Mouse (Mus musculus) hindbrain, embryonic 15.5 days (tissue): ENCODE results near the gene Scpep1. TPM values are rescaled to one million over a fixed set of nuclear protein-coding genes. Genes with fewer than 3 reads are reported as not detected.

Experiments
- ATAC-seq: fragments of 200-750 bp; cut with Nextera tagmentation; 2 replicates; pipeline ENCODE4 v1.8.0; 2017; ENCODE audit warnings: low read depth, moderate number of reproducible peaks, moderate TSS enrichment; ENCODE audit not compliant: low FRiP score
- H3K27ac ChIP-seq: fragments of 300-500 bp; sonication (generic); replicated peaks from 2 replicates; pipeline ENCODE4 v1.5.1; 2015; ENCODE audit warnings: mild to moderate bottlenecking, inconsistent platforms
- H3K27me3 ChIP-seq: fragments of 300-500 bp; sonication (generic); 2 replicates; pipeline ENCODE4 v1.6.1; 2015; ENCODE audit warnings: control low read depth, inconsistent platforms
- H3K36me3 ChIP-seq: fragments of 300-500 bp; sonication (generic); 2 replicates; pipeline ENCODE4 v1.6.1; 2015; ENCODE audit warnings: control low read depth, inconsistent platforms
- H3K4me1 ChIP-seq: fragments of 300-500 bp; sonication (generic); replicated peaks from 2 replicates; pipeline ENCODE4 v1.6.1; 2015; ENCODE audit warnings: control low read depth, inconsistent platforms
- H3K4me2 ChIP-seq: fragments of 300-500 bp; sonication (generic); 2 replicates; pipeline ENCODE4 v1.6.1; 2015; ENCODE audit warnings: moderate library complexity, mild to moderate bottlenecking, inconsistent platforms
- H3K4me3 ChIP-seq: fragments of 300-500 bp; sonication (generic); 2 replicates; pipeline ENCODE4 v1.5.1; 2015; ENCODE audit warnings: mild to moderate bottlenecking, inconsistent platforms
- H3K9ac ChIP-seq: fragments of 300-500 bp; sonication (generic); 2 replicates; pipeline ENCODE4 v1.6.1; 2015; ENCODE audit warnings: inconsistent platforms
- H3K9me3 ChIP-seq: fragments of 300-500 bp; sonication (generic); 2 replicates; pipeline ENCODE4 v1.6.1; 2016; ENCODE audit warnings: control low read depth, inconsistent platforms
- WGBS: fragments of 180-500 bp; shearing (Covaris S2); methylation state at CpG from one replicate; pipeline ENCODE4 v1.1.7; 2015; 5-methylcytosine and 5-hydroxymethylcytosine counted together
- polyA plus RNA-seq: library from polyadenylated mRNA; unstranded; fragments of >200 nt; fragmentation: Nextera tagmentation; extraction: Ambion mirVana; gene quantifications from 2 replicates; pipeline ENCODE4 v1.2.1, GENCODE M21; 2015

The Scpep1 gene
- polyA plus RNA-seq, 1 experiment from 2014 or later = 33.6 TPM

DNA sequence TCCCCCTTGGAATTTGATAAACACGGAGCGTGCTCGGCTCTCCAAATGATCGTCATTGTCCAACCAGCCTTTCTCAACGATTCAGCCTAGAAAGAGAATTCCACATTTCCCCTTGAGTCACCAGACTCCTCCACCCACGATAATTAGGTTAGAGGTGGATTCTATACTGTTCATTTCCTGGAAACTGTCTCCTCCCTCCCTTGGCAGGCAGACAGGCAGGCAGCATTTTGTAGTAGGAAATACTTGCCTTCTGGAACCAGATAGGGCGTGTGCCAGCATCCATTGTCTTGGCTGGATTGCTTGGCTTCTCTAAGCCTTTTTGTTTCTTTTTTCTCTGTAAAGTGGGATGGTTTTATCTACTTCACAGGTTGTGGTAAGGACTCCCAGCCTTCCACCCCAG is 41.2 kb upstream of the Scpep1 start:
- H3K27ac ChIP-seq = no peak overlapping the region
- no peak overlapping the region for H3K9ac ChIP-seq
- H3K9me3 ChIP-seq = no peaks in the 10 kb centered on the region
- H3K36me3 ChIP-seq = 0 out of 2 replicates have a peak, but pooled peaks cover 5% of the 10 kb centered on the region
- no peak for ATAC-seq
- H3K27me3 ChIP-seq = peaks cover 15% of the 10 kb centered on the region
- peaks cover 3% of the 10 kb centered on the region; the same call in 1 of the 2 replicates for H3K4me1 ChIP-seq
- 62% methylated on average over 7 of the region's 7 CpGs for WGBS
- no peak overlapping the region for H3K4me2 ChIP-seq
- no peak overlapping the region for H3K4me3 ChIP-seq

DNA sequence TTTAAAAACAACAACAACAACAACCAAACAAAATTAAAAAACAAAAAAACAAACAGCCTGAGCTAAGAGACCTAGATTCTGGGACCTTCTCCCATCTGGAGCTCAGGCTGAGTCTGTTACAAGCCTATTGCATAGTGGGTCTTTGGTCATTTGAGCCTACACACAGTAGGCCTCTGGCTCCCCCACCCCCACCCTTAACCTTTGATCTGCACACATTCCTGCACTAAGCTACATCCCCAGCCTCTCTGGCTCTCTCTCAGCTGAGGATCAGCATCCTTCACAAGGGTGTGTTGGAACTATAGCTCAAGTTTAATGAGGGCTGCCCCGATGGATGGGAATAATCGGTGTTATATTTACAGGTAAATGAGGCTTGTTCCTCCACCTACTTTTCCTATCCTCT is 40.4 kb upstream of the Scpep1 start:
- peaks cover 3% of the 10 kb centered on the region; the same call in 1 of the 2 replicates for H3K4me1 ChIP-seq
- H3K9me3 ChIP-seq = no peaks in the 10 kb centered on the region
- H3K36me3 ChIP-seq = peaks cover 12% of the 10 kb centered on the region
- H3K9ac ChIP-seq = no peak overlapping the region
- H3K27me3 ChIP-seq = peaks cover 15% of the 10 kb centered on the region
- no peak overlapping the region for H3K27ac ChIP-seq
- 96% methylated on average over 2 of the region's 2 CpGs for WGBS
- H3K4me3 ChIP-seq = no peak overlapping the region
- no peak for ATAC-seq
- H3K4me2 ChIP-seq = no peak overlapping the region

DNA sequence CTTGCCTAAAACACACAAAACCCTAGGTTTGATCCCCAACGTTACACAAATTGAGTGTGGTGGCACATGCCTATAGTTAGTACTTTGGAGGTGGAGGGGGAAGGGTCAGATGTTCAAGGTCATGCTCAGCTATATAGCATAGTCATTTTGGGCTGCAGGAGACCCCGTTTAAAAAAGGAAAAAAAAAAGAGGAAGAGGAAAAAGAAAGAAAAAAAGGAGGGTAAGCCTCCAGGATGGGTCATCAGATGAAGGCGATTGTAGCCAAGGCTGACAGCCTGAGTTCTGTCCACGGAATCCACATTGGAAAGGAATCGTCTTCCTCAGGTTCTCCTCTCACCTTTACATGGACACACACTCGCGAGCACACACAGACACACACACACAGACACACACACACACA is 39.2 kb upstream of the Scpep1 start:
- no peak for ATAC-seq
- 90% methylated on average over 7 of the region's 7 CpGs for WGBS
- H3K9me3 ChIP-seq = no peaks in the 10 kb centered on the region

DNA sequence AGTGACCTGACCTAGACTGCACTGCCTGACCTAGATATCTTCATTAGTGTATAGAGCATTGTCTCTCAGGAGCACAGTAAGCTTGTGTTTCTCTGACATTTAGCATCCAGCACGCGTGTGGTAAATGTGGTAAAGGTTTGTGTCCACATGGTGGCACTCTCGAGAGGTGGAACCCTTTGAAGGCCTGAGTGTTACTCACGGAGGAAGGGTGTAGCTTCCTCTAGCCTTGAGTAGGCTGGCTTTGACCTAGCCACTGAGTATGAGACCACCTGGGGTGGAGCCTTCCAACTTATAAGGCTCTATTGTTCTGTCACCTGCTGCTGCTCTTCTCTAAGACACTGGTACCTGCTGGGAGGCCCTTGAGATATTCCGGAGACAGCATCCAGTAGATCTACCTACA is 38.4 kb upstream of the Scpep1 start:
- no peaks in the 10 kb centered on the region for H3K27me3 ChIP-seq
- no peaks in the 10 kb centered on the region for H3K9me3 ChIP-seq
- H3K9ac ChIP-seq = no peak overlapping the region
- no peaks in the 10 kb centered on the region for H3K4me1 ChIP-seq
- peak; percentile 34; the same call in 1 of the 2 replicates for ATAC-seq
- no peak overlapping the region for H3K4me3 ChIP-seq
- WGBS = 16% methylated on average over 5 of the region's 5 CpGs
- H3K4me2 ChIP-seq = no peak overlapping the region
- peaks cover 17% of the 10 kb centered on the region for H3K36me3 ChIP-seq
- H3K27ac ChIP-seq = no peak overlapping the region

More for the DNA sequence above, 39.2 kb upstream of the Scpep1 start:
- no peak overlapping the region for H3K27ac ChIP-seq
- H3K36me3 ChIP-seq = peaks cover 14% of the 10 kb centered on the region
- no peak overlapping the region for H3K9ac ChIP-seq
- no peak overlapping the region for H3K4me2 ChIP-seq
- peaks cover 3% of the 10 kb centered on the region; the same call in 1 of the 2 replicates for H3K4me1 ChIP-seq
- no peak overlapping the region for H3K4me3 ChIP-seq
- H3K27me3 ChIP-seq = peaks cover 8% of the 10 kb centered on the region

DNA sequence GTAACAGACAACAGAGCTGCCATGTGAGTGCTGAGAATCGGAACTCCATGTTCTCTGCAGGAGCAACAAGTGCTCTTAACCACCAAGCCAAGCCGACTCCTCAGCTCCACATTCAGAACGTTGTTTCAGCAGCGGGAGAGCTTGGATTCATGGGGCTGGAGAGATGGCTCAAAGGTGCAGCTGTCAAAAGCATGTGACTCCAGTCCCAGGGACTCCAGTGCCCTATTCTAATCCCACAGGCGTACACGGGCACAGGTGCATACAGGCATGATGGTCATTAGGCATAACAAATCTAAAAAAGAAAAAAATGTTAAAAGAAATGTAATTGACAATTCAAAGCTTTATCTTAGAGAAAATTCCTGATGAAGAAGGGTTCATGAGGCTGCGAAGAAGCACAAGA is 37.9 kb upstream of the Scpep1 start:
- Histone ChIP-seq H3K4me3 (no peak overlapping the region), H3K27me3 (no peaks in the 10 kb centered on the region), H3K9me3 (no peaks in the 10 kb centered on the region), H3K36me3 (peaks cover 21% of the 10 kb centered on the region), H3K9ac (no peak overlapping the region), H3K27ac (no peak overlapping the region), H3K4me1 (no peaks in the 10 kb centered on the region), H3K4me2 (no peak overlapping the region)
- ATAC-seq = no peak
- 47% methylated on average over 7 of the region's 7 CpGs for WGBS

DNA sequence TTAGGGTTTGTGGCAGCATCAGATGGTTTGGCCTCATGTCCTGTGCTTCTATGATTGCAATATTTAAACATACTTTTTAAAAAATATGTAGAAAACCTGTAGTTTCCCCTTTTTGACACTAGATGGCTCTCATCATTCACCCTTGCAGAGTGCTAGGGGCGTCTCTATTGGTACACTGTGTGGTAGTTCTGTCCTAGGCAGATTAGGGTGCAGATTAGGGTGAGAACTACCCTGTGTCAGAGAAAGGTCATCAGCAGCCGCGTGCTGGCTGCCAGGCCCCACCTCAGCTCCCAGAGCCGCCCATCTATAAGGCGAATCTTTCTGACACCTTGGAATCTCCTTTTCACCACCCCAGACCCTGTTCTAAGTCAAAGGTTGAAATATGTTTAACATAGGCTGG is 34.3 kb upstream of the Scpep1 start:
- WGBS = 73% methylated on average over 5 of the region's 5 CpGs
- Histone ChIP-seq H3K4me1 (no peaks in the 10 kb centered on the region), H3K27me3 (no peaks in the 10 kb centered on the region), H3K9me3 (no peaks in the 10 kb centered on the region), H3K36me3 (peaks cover 47% of the 10 kb centered on the region), H3K4me2 (no peak overlapping the region), H3K27ac (no peak overlapping the region), H3K9ac (no peak overlapping the region), H3K4me3 (no peak overlapping the region)
- no peak for ATAC-seq

DNA sequence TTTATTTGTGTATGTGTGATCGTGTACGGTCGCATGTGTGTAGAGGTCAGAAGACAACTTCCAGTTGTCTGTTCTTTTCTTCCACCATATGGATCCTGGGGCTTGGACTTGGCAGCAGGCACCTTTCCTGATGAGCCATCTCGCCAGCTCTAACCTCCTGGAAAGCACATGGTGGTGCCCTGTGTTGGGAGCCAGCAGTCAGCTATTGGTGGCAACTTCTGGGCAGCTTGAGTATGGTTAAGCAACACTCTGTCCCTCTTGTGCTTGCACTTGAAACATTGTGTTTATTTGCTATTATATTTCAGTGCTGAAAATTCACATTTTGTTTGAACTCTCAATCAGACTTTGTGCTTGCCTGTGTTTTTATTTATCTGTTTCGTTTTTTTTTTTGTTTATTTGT is 33.7 kb upstream of the Scpep1 start:
- Histone ChIP-seq H3K4me2 (no peak overlapping the region), H3K27ac (no peak overlapping the region), H3K4me3 (no peak overlapping the region), H3K9me3 (no peaks in the 10 kb centered on the region), H3K27me3 (no peaks in the 10 kb centered on the region), H3K4me1 (no peaks in the 10 kb centered on the region), H3K9ac (no peak overlapping the region), H3K36me3 (peaks cover 47% of the 10 kb centered on the region)
- ATAC-seq = no peak
- 73% methylated on average over 5 of the region's 5 CpGs for WGBS

DNA sequence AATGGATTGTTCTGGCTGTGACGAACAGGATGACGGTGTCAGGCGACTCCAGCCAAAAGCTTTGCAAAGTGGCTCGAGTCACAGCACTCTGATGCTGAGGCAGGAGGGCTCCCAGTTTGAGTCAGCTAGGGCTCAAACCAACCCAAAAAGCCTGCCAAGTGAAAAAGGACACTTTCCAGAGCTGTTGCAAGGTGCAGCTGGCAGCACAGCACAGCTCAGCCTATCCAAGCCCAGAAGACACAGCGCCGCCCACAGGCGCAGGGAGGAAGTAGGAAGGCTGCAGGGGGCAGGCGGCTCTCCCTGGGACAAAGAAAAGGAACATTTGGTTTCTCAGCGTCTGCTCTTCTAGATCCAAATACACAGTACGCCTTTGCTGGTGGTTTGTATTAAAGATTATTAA is 31.4 kb upstream of the Scpep1 start:
- Histone ChIP-seq H3K9ac (no peak overlapping the region), H3K4me1 (no peaks in the 10 kb centered on the region), H3K4me2 (no peak overlapping the region), H3K9me3 (no peaks in the 10 kb centered on the region), H3K36me3 (peaks cover 61% of the 10 kb centered on the region), H3K27ac (no peak overlapping the region), H3K4me3 (no peak overlapping the region), H3K27me3 (no peaks in the 10 kb centered on the region)
- 86% methylated on average over 10 of the region's 10 CpGs for WGBS
- ATAC-seq = no peak

DNA sequence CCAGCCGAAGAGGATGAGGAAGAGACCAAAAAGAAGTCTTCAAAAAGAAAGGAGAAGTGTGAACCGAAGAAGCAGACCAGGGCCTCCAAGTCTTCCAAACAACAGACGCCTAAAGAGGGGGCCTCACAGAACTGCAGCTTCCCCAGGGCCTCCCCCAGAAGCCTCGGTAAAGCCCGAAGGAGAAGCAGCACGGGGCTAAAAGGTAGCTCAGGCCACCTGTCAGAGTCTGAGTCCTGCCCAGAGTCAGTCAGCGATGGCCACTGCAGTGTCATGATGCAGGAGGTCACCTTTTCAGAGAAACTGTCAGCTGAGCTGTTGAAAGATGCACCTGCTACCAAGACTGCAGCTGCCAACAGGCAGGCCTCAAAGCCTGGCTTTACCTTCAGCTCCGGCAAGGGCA is 26.1 kb upstream of the Scpep1 start:
- no peak overlapping the region for H3K4me3 ChIP-seq
- H3K36me3 ChIP-seq = peaks cover 32% of the 10 kb centered on the region
- no peak overlapping the region for H3K4me2 ChIP-seq
- ATAC-seq = no peak
- H3K27me3 ChIP-seq = no peaks in the 10 kb centered on the region
- no peaks in the 10 kb centered on the region for H3K4me1 ChIP-seq
- no peaks in the 10 kb centered on the region for H3K9me3 ChIP-seq
- H3K9ac ChIP-seq = no peak overlapping the region
- WGBS = 96% methylated on average over 8 of the region's 8 CpGs
- no peak overlapping the region for H3K27ac ChIP-seq

DNA sequence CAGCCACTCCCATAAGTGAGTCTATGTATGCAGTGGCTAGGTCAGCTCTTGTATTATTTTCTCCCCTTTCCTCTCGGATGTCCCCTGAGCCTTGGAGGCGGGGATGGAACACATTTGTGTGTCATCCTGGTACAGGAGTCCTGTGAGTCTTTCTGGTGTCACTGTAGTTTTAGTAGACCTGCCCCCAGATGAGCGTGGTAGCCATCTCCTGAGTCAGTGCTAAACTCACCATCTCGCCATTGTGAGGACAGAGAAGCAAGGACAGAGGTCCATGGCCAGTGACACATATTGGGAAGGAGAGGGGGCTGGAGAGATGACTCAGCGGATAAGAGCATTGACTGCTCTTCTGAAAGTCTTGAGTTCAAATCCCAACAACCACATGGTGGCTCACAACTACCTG is 21.9 kb upstream of the Scpep1 start:
- Histone ChIP-seq H3K36me3 (peaks cover 7% of the 10 kb centered on the region; the same call in 1 of the 2 replicates), H3K4me2 (no peak overlapping the region), H3K27ac (no peak overlapping the region), H3K9ac (no peak overlapping the region), H3K27me3 (no peaks in the 10 kb centered on the region), H3K4me3 (no peak overlapping the region), H3K9me3 (no peaks in the 10 kb centered on the region), H3K4me1 (peaks cover 14% of the 10 kb centered on the region)
- ATAC-seq = no peak
- WGBS = 96% methylated on average over 5 of the region's 5 CpGs

DNA sequence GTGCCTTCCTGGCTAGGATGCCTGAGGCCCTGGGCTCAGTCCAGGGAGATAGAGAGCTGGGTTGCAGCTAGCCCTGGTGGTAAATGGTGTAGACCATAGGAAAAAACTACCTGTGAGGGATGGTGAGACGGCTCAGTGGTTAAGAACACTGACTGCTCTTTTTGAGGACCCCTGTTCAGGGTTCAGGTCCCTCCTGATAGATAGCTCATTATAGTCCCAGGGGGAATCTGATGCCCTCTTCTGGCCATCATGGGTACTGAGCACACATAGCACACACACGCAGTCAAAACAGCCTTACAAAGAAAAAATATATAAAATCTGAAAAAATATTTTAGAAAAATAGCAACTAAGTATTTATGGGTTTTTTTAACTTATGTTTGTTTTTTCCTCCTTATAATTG is 21.1 kb upstream of the Scpep1 start:
- no peak for ATAC-seq
- H3K4me1 ChIP-seq = peaks cover 14% of the 10 kb centered on the region
- H3K9ac ChIP-seq = no peak overlapping the region
- no peak overlapping the region for H3K4me2 ChIP-seq
- H3K27me3 ChIP-seq = no peaks in the 10 kb centered on the region
- H3K27ac ChIP-seq = no peak overlapping the region
- no peaks in the 10 kb centered on the region for H3K9me3 ChIP-seq
- no peak overlapping the region for H3K4me3 ChIP-seq
- H3K36me3 ChIP-seq = peaks cover under 1% of the 10 kb centered on the region; the same call in 1 of the 2 replicates
- 94% methylated on average over 2 of the region's 2 CpGs for WGBS

DNA sequence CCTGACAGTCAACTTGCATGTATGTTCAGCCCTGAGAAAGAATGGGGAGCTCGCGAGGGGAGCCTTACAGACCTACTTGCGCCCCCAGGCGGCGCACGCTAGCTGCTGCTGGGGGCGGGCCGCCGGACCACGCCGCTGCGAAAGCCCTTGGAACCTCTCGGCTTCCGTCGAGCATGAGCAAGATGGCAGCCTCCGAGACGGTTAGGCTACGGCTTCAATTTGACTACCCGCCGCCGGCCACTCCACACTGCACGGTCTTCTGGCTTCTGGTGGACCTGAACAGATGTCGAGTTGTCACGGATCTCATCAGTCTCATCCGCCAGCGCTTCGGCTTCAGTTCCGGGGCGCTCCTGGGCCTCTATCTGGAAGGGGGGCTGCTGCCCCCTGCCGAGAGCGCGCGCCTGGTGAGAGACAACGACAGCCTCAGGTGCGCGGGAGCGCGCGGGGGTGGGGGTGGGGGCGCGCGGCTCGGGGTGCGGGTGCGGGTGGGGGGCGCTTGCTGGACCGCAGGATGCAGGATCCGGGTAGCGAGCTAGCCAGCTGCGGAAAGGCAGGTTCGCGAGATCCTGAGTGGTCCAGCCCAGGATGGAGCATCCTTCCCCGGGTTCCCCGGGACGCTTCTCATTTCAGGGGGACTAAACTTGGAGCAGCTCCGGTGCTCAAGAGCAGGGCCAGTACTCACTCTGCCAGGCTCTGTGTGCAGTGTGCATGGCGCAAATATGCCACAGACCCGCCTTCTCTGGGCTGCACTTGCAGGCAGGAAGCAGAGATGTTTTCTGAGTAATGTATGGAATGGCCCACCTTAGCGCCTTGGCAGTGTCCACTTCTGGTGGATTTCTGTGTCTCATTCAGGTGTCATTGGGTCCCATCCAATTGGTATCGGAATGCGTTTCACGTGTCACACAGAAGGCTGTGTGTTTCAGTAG is 18.8 kb upstream of the Scpep1 start:
- WGBS = under 1% methylated on average over 61 of the region's 62 CpGs
- peak; percentile 91 for ATAC-seq
- peak overlapping the region; percentile 91 for H3K27ac ChIP-seq
- no peaks in the 10 kb centered on the region for H3K36me3 ChIP-seq
- peak overlapping the region; percentile 50 for H3K4me3 ChIP-seq
- no peaks in the 10 kb centered on the region for H3K9me3 ChIP-seq
- no peaks in the 10 kb centered on the region for H3K27me3 ChIP-seq
- peak overlapping the region; percentile 70 for H3K4me2 ChIP-seq
- peak overlapping the region; percentile 71 for H3K9ac ChIP-seq
- peaks cover 14% of the 10 kb centered on the region for H3K4me1 ChIP-seq
